Mouse (Mus musculus): Measurements from ENCODE around the gene Arfrp1.
A peak's percentile ranks its signal among the peaks of the same experiment; 100 is the strongest.

Arfrp1 gene

GRCm38 (mm10) chr2:181364860-181365596 is at the start of gene Arfrp1, which contains the start of gene Zgpat:
Arfrp1 (minus strand) TSS chr2:181365404.
Zgpat (plus strand) TSS chr2:181364928.
- peak; percentile 71 for DNase-seq (ENCODE audit: low spot score)

GRCm38 (mm10) chr2:181413141-181413540 is 47.9 kb upstream of the Arfrp1 start:
- no peak for DNase-seq (ENCODE audit: low spot score)

GRCm38 (mm10) chr2:181410760-181411473 is 45.7 kb upstream of the Arfrp1 start:
- peak; percentile 36 for DNase-seq (ENCODE audit: low spot score)

- DNase-seq (ENCODE audit: low spot score): no peak
These were observed 44.4 kb upstream of the Arfrp1 start for GRCm38 (mm10) chr2:181409643-181410042.

- DNase-seq (ENCODE audit: low spot score): no peak
These were observed 38.5 kb upstream of the Arfrp1 start for GRCm38 (mm10) chr2:181403722-181404121.

GRCm38 (mm10) chr2:181401497-181401896 is 36.3 kb upstream of the Arfrp1 start:
- no peak for DNase-seq (ENCODE audit: low spot score)

GRCm38 (mm10) chr2:181397207-181397761 is 32.1 kb upstream of the Arfrp1 start:
- DNase-seq (ENCODE audit: low spot score): no peak

- no peak for DNase-seq (ENCODE audit: low spot score)
These were observed 28.9 kb upstream of the Arfrp1 start for GRCm38 (mm10) chr2:181394086-181394485.

GRCm38 (mm10) chr2:181392600-181393213 is 27.5 kb upstream of the Arfrp1 start:
- DNase-seq (ENCODE audit: low spot score): peak; percentile 61

GRCm38 (mm10) chr2:181391541-181391940 is 26.3 kb upstream of the Arfrp1 start:
- DNase-seq (ENCODE audit: low spot score): no peak

- DNase-seq (ENCODE audit: low spot score): no peak
These were observed 25.8 kb upstream of the Arfrp1 start for GRCm38 (mm10) chr2:181391022-181391421.

- DNase-seq (ENCODE audit: low spot score): no peak
These were observed 25.1 kb upstream of the Arfrp1 start for GRCm38 (mm10) chr2:181390136-181390870.

- DNase-seq (ENCODE audit: low spot score): no peak
These were observed 21.5 kb upstream of the Arfrp1 start for GRCm38 (mm10) chr2:181386663-181387210.

- DNase-seq (ENCODE audit: low spot score): peak; percentile 19
These were observed 20.7 kb upstream of the Arfrp1 start for GRCm38 (mm10) chr2:181385885-181386284.

- no peak for DNase-seq (ENCODE audit: low spot score)
These were observed 19.8 kb upstream of the Arfrp1 start for GRCm38 (mm10) chr2:181384919-181385391.

GRCm38 (mm10) chr2:181384463-181384862 is 19.3 kb upstream of the Arfrp1 start:
- DNase-seq (ENCODE audit: low spot score): no peak

- no peak for DNase-seq (ENCODE audit: low spot score)
These were observed 16.6 kb upstream of the Arfrp1 start for GRCm38 (mm10) chr2:181381631-181382306.

- DNase-seq (ENCODE audit: low spot score): no peak
These were observed 15.9 kb upstream of the Arfrp1 start for GRCm38 (mm10) chr2:181381107-181381506.

GRCm38 (mm10) chr2:181380251-181380650 is 15.0 kb upstream of the Arfrp1 start:
- DNase-seq (ENCODE audit: low spot score): no peak

- DNase-seq (ENCODE audit: low spot score): no peak
These were observed 14.6 kb upstream of the Arfrp1 start, which contains the start of gene Lime1 for GRCm38 (mm10) chr2:181379778-181380177. Lime1 (plus strand) TSS chr2:181380078.

- DNase-seq (ENCODE audit: low spot score): no peak
These were observed 13.5 kb upstream of the Arfrp1 start for GRCm38 (mm10) chr2:181378701-181379100.
